Mouse (Mus musculus): ENCODE results near the gene Phactr1. TPM values are rescaled to one million over a fixed set of nuclear protein-coding genes. Genes with fewer than 3 reads are reported as not detected.
"Not testable (repeated sequence)": the region's sequence is repeated elsewhere in the genome, so short reads cannot be mapped to it uniquely, and the experiment has no call there.

Phactr1 gene
- polyA plus RNA-seq, 1 experiment from 2014 or later: 41.5 TPM

DNA sequence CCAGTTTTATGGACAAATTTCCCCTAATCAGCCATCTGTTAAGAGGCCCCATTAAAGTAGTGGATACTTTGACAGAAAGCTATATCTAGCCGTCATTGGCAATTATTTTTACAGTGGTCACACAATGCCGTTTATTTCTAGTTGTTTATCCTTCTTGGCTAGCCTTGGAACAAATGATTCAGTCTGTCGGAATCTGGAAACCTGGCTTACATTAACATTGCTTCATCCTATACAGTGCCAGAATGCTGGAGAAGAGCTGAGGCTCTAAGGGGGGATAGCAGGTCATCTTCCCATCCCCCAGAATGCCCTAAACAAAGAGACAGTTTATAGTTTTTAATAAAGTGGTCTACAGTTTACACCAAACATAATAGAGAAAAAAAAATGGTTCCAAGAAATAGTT, 257.4 kb downstream of the Phactr1 start:
- Histone ChIP-seq H3K36me3 (no peaks in the 10 kb centered on the region), H3K27ac (no peak overlapping the region), H3K9ac (replicated peaks) (no peak overlapping the region), H3K4me3 (replicated peaks) (no peak overlapping the region), H3K4me2 (replicated peaks) (no peak overlapping the region), H3K9me3 (no peaks in the 10 kb centered on the region), H3K4me1 (replicated peaks) (0 out of 2 replicates have a peak, but pooled peaks cover 3% of the 10 kb centered on the region), H3K27me3 (no peaks in the 10 kb centered on the region)
- WGBS: 90% methylated on average over 3 of the region's 3 CpGs
- no peak for ATAC-seq

DNA sequence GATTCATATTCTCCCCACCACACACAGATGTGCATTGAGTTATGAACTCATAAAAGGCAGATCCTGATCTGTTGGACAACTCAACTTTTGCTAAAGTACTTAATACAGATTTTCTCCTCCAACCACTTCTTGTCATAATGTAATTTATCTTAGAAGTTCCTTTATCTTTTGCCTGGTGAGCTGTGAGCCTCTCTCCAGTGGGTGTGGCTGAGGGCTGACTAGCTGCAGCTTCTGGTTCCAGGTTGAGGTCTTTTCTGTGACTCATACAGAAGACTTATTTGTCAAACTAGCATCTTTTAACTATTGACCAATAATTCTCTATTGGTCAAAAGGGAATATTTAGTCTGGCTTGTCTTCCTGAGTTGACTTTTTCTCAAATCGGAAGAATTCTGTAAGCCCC, 257.9 kb downstream of the Phactr1 start:
- no peak overlapping the region for H3K27ac ChIP-seq
- no peak overlapping the region for H3K4me2 ChIP-seq (replicated peaks)
- ATAC-seq: no peak
- no peaks in the 10 kb centered on the region for H3K36me3 ChIP-seq
- H3K9ac ChIP-seq (replicated peaks): no peak overlapping the region
- H3K4me3 ChIP-seq (replicated peaks): no peak overlapping the region
- WGBS: 95% methylated on average over 1 of the region's 1 CpGs
- H3K9me3 ChIP-seq: no peaks in the 10 kb centered on the region
- H3K27me3 ChIP-seq: no peaks in the 10 kb centered on the region
- 0 out of 2 replicates have a peak, but pooled peaks cover 3% of the 10 kb centered on the region for H3K4me1 ChIP-seq (replicated peaks)

DNA sequence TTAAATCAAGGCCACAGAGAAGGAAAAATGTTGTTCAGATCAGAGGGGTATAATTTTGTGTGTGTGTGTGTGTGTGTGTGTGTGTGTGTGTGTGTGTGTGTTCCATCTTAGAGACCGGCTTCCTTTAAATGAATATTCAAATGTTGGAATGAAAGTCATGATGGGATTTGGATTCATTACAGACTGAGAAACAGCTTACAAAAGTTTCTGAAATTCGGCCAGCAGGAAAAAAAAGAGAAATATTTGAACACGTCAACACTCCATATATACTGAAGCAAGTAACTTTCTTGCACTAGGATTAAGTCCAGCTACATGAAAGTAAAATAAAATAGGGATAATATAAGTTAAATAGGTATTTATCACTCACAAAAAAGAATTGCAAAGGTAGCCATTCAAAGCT, 259.8 kb downstream of the Phactr1 start:
- WGBS: 97% methylated on average over 3 of the region's 3 CpGs
- H3K9ac ChIP-seq (replicated peaks): no peak overlapping the region
- no peaks in the 10 kb centered on the region for H3K4me1 ChIP-seq (replicated peaks)
- H3K27me3 ChIP-seq: no peaks in the 10 kb centered on the region
- H3K9me3 ChIP-seq: no peaks in the 10 kb centered on the region
- no peak overlapping the region for H3K4me3 ChIP-seq (replicated peaks)
- H3K4me2 ChIP-seq (replicated peaks): no peak overlapping the region
- H3K36me3 ChIP-seq: no peaks in the 10 kb centered on the region
- ATAC-seq: no peak
- H3K27ac ChIP-seq: no peak overlapping the region

DNA sequence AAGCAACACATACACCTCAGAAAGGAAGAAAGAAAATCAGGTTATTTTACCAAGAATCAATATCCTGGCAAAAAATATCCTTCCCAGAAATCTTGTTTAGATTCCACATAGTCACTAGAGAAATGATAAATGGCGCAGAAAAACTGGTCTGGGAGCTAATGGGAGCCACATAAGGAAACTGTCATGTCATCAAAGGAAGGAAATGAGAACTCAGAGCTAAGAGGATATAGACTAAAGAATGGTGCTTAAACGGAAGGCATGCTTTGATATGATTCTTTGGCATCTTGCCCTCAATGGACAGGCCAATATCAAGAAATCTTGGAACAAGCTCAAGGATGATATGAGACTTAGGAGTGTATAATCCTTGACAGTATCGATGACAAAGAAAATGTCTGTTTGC, 263.7 kb downstream of the Phactr1 start:
- H3K4me3 ChIP-seq (replicated peaks): no peak overlapping the region
- no peaks in the 10 kb centered on the region for H3K9me3 ChIP-seq
- no peak for ATAC-seq
- H3K4me1 ChIP-seq (replicated peaks): no peaks in the 10 kb centered on the region
- 81% methylated on average over 3 of the region's 3 CpGs for WGBS
- no peak overlapping the region for H3K27ac ChIP-seq
- no peak overlapping the region for H3K9ac ChIP-seq (replicated peaks)
- no peak overlapping the region for H3K4me2 ChIP-seq (replicated peaks)
- no peaks in the 10 kb centered on the region for H3K36me3 ChIP-seq
- no peaks in the 10 kb centered on the region for H3K27me3 ChIP-seq

DNA sequence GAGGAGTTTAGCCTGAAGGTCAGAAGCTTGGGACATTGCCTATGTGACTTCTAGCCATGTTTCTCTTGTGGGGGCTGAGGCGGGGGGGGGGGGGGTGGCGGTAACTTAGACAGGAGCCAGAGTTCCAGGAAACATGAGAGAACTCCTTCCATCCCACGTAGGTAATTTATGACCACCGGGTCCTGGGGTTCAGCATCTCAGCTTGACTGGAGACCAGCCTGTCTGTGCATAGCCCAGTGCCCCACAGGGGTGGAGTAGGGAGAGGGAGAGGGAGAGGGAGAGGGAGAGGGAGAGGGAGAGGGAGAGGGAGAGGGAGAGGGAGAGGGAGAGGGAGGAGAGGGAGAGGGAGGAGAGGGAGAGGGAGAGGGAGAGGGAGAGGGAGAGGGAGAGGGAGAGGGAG, 264.8 kb downstream of the Phactr1 start:
- 55% methylated on average over 3 of the region's 4 CpGs for WGBS
- not testable (repeated sequence) for H3K9me3 ChIP-seq, ATAC-seq

DNA sequence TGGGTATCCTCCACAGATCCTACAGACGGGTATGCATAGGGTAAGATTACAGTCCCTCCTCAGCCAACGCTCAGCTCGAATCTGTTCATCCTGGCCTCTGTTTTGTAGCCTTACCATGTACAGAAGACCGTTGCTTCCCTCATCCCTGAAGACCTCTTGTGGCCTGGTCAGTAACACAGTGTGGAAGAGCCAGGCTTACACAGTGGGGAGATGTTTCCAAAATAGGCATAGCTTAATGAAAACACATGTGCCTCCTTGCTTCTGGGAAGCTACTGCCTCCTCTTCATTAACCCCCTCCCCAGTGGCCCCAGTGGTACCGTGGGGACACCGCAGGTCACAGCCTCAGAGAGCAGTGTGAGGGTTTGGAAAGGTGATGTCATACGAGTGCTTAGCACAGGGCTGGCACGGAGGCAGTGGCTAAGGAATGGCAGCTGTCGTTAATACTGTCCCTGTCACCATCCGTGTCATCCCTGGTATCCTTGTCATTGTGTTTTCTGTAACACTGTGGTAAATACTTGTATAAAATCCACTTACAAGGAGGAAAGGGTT, 268.4 kb downstream of the Phactr1 start:
- WGBS: 84% methylated on average over 10 of the region's 10 CpGs

More for the DNA sequence above, 264.8 kb downstream of the Phactr1 start:
- not testable (repeated sequence) for H3K4me1 ChIP-seq (replicated peaks); H3K36me3 ChIP-seq; H3K4me2 ChIP-seq (replicated peaks); H3K27ac ChIP-seq; H3K4me3 ChIP-seq (replicated peaks); H3K9ac ChIP-seq (replicated peaks); H3K27me3 ChIP-seq

DNA sequence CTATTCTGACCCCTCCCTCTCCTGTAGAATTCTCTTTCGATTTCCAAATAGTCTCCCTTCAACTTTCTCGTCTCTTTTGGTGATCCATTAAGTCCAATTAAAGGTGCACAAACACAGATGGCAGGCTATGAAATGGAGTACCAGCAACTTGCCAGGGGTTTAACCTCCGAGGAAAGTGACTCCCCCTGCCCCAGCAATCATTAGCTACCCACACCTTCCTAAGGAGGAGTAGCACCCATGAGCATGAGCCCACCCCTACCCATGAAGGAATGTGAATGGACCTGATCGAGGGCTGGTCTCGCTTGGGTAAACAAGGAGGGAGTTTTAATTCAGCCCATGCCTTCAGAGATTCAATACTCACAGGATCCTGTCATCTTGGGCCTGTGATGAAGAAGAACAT, 268.9 kb downstream of the Phactr1 start:
- Histone ChIP-seq H3K4me2 (replicated peaks) (no peak overlapping the region), H3K4me3 (replicated peaks) (no peak overlapping the region), H3K27me3 (no peaks in the 10 kb centered on the region), H3K9ac (replicated peaks) (no peak overlapping the region), H3K27ac (no peak overlapping the region), H3K4me1 (replicated peaks) (no peaks in the 10 kb centered on the region), H3K36me3 (no peaks in the 10 kb centered on the region), H3K9me3 (no peaks in the 10 kb centered on the region)
- WGBS: 80% methylated on average over 5 of the region's 5 CpGs
- no peak for ATAC-seq

More for the DNA sequence above, 268.4 kb downstream of the Phactr1 start:
- Histone ChIP-seq H3K4me2 (replicated peaks) (no peak overlapping the region), H3K9ac (replicated peaks) (no peak overlapping the region), H3K27ac (no peak overlapping the region), H3K9me3 (no peaks in the 10 kb centered on the region), H3K36me3 (no peaks in the 10 kb centered on the region), H3K4me1 (replicated peaks) (no peaks in the 10 kb centered on the region), H3K4me3 (replicated peaks) (no peak overlapping the region), H3K27me3 (no peaks in the 10 kb centered on the region)
- no peak for ATAC-seq

DNA sequence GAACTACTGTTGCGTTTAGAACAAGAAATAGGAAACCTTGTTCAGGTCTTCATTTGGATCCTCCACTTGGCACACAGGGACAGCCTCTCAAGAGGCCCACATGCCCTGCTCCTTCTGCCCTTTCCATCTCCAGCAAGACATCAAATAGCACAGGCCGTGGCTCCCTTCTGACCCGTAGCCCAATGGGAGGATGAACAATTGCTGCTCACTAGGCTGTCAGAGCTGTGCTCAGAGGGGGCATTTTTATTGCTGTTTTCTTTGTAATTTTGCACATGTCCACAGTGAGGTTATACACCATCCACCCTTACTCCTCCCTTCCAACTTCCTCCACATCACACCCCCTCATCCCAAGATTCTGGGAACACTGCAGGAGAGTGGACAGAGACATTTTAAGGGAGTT, 269.6 kb downstream of the Phactr1 start:
- WGBS: 95% methylated on average over 3 of the region's 3 CpGs

DNA sequence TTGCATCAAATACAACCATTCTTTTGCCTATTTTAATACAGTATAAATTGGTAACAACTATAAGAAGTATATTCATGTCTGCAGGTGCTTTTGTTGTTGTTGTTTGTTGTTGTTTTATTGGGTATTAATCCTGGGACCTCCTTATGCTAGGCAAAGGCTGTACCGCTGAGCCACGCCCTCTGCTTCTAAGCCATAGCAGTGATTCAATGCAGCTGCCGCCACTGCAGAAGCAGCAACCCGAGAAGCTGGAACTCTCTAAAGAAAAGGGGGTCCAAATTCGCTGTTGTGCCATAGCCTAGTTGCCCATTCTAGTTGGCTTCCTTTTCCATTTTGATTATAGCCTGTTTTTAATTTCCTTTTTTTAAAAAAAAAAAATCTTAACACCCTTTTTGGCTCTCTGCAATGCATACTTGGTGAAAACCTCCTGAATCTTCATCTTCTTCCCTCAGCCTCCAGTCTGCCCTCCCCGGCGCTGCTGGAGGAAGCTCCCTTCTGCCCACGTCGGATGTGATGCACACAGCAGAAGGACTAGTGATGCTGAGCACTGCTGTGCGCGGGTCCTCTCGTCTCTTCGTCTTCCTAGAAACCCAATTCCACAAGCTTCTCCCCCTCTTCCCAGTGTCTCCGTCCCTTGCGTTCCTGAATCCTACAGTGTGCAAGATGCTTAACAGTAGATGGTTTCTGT, 271.8 kb downstream of the Phactr1 start:
- Histone ChIP-seq H3K9ac (replicated peaks) (no peak overlapping the region), H3K36me3 (no peaks in the 10 kb centered on the region), H3K27me3 (no peaks in the 10 kb centered on the region), H3K27ac (no peak overlapping the region), H3K4me1 (replicated peaks) (no peaks in the 10 kb centered on the region), H3K9me3 (no peaks in the 10 kb centered on the region), H3K4me3 (replicated peaks) (no peak overlapping the region), H3K4me2 (replicated peaks) (no peak overlapping the region)
- 71% methylated on average over 15 of the region's 15 CpGs for WGBS
- no peak for ATAC-seq

More for the DNA sequence above, 269.6 kb downstream of the Phactr1 start:
- 0 out of 2 replicates have a peak overlapping the region, but pooled peaks have one; percentile 10 for H3K27ac ChIP-seq
- H3K9me3 ChIP-seq: no peaks in the 10 kb centered on the region
- no peaks in the 10 kb centered on the region for H3K36me3 ChIP-seq
- no peak overlapping the region for H3K9ac ChIP-seq (replicated peaks)
- H3K27me3 ChIP-seq: no peaks in the 10 kb centered on the region
- no peaks in the 10 kb centered on the region for H3K4me1 ChIP-seq (replicated peaks)
- no peak overlapping the region for H3K4me2 ChIP-seq (replicated peaks)
- no peak overlapping the region for H3K4me3 ChIP-seq (replicated peaks)
- no peak for ATAC-seq

DNA sequence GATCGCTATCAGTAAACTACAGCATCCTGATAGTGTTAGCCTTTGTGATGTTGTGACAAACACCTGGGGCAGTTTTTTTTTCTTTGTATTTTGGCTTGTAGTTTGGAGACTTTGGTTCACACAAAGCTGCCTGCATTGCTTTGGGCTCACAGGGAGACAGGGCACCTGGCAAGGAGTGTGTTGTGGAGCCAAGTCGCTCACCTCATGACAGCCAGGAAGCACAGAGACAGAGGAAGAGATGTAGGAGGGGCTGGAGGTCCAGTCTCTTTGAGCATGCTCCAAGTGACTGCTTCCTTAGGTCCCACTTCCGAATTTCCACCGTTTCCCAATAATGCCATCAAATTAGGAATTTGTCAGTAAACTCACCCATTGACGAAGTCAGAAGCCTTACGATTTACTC, 272.6 kb downstream of the Phactr1 start:
- 95% methylated on average over 6 of the region's 6 CpGs for WGBS
- ATAC-seq: no peak
- H3K27me3 ChIP-seq: no peaks in the 10 kb centered on the region
- no peak overlapping the region for H3K27ac ChIP-seq
- H3K9ac ChIP-seq (replicated peaks): no peak overlapping the region
- no peak overlapping the region for H3K4me3 ChIP-seq (replicated peaks)
- no peaks in the 10 kb centered on the region for H3K4me1 ChIP-seq (replicated peaks)
- H3K36me3 ChIP-seq: no peaks in the 10 kb centered on the region
- H3K4me2 ChIP-seq (replicated peaks): no peak overlapping the region
- no peaks in the 10 kb centered on the region for H3K9me3 ChIP-seq

DNA sequence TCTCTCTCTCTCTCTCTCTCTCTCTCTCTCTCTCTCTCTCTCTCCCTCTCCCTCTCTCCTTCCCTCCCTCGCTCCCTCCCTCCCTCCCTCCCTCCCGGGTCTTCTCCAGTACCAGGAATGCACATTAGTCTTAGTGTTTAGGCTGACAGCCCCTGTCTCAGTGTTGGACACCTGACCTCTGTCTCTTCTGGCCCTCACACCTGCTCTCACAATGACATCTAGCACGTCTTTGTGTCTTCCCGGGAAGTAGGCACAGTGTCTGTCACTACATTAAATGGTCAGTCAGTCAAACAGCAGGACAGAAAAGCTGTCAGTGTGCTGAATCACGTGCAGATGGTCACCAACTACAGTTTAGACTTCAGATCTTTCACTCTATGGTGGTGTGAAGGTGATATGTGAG, 273.7 kb downstream of the Phactr1 start:
- Histone ChIP-seq H3K4me1 (replicated peaks) (no peaks in the 10 kb centered on the region), H3K9me3 (no peaks in the 10 kb centered on the region), H3K27me3 (no peaks in the 10 kb centered on the region), H3K27ac (no peak overlapping the region), H3K36me3 (no peaks in the 10 kb centered on the region), H3K4me3 (replicated peaks) (no peak overlapping the region), H3K9ac (replicated peaks) (no peak overlapping the region), H3K4me2 (replicated peaks) (no peak overlapping the region)
- 68% methylated on average over 5 of the region's 5 CpGs for WGBS
- ATAC-seq: no peak

DNA sequence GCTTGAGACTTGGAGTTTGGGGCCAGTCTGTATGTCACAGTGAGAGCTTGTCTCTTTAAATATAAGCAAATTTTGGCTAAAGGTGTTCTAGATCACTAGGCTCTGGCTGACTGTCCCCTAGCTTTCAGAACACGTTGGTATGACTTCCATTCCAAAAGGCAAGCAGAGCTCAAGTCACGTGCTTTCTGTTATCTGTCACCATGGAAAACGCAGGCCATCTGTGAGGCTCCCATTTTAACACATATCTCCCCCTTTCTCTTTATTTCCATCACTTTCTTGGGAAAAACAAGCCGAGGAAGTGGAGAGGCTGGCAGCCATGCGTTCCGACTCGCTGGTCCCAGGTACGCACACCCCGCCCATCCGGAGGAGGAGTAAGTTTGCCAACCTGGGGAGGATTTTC, 275.9 kb downstream of the Phactr1 start:
- H3K9ac ChIP-seq (replicated peaks): no peak overlapping the region
- H3K36me3 ChIP-seq: no peaks in the 10 kb centered on the region
- no peak overlapping the region for H3K27ac ChIP-seq
- WGBS: 93% methylated on average over 10 of the region's 10 CpGs
- no peaks in the 10 kb centered on the region for H3K4me1 ChIP-seq (replicated peaks)
- no peak for ATAC-seq
- no peaks in the 10 kb centered on the region for H3K27me3 ChIP-seq
- H3K4me3 ChIP-seq (replicated peaks): no peak overlapping the region
- H3K4me2 ChIP-seq (replicated peaks): no peak overlapping the region
- no peaks in the 10 kb centered on the region for H3K9me3 ChIP-seq

DNA sequence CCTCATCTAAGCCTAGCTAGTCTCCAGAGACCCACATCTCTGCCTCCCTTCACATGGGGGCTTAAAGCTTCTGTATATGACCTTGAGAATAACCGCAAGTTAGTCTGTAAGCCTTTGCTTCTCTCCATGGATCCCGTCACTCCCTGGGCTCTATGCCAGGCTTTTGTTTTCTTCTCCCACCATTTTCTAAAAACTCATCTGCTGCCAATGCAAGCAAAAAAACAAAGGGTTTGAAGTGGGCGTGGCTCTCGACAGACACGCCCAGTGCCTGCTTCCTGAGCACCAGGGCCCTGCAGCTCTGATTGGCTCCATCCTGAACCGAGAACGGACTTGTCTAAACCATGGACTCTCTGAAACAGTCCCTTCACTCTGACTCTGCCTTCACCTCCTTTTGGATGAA, 277.4 kb downstream of the Phactr1 start:
- no peaks in the 10 kb centered on the region for H3K9me3 ChIP-seq
- no peak overlapping the region for H3K9ac ChIP-seq (replicated peaks)
- no peak overlapping the region for H3K4me3 ChIP-seq (replicated peaks)
- no peaks in the 10 kb centered on the region for H3K27me3 ChIP-seq
- H3K27ac ChIP-seq: no peak overlapping the region
- no peaks in the 10 kb centered on the region for H3K4me1 ChIP-seq (replicated peaks)
- H3K36me3 ChIP-seq: no peaks in the 10 kb centered on the region
- ATAC-seq: no peak
- no peak overlapping the region for H3K4me2 ChIP-seq (replicated peaks)
- 68% methylated on average over 7 of the region's 7 CpGs for WGBS

Data from midbrain, embryonic 13.5 days (tissue).